Mouse (Mus musculus) midbrain, postnatal 0 days (tissue): ENCODE data around the gene Mmd2. TPM values are rescaled to one million over a fixed set of nuclear protein-coding genes. Genes with fewer than 3 reads are reported as not detected.

Source experiments
- ATAC-seq: fragments of 200-750 bp; cut with Nextera tagmentation; 2 replicates; pipeline ENCODE4 v1.8.0; 2017; ENCODE audit warnings: moderate number of reproducible peaks, mild to moderate bottlenecking, moderate TSS enrichment, moderate library complexity; ENCODE audit not compliant: low FRiP score
- DNase-seq: peaks from one replicate; pipeline ENCODE4 v3.0.0-alpha.2; 2015; ENCODE audit warnings: low spot score
- H3K27ac ChIP-seq: fragments of 300-500 bp; sonication (generic); 2 replicates; pipeline ENCODE4 v1.5.1; 2014; ENCODE audit warnings: low read depth, mild to moderate bottlenecking, low read length, mixed read lengths
- H3K27me3 ChIP-seq: fragments of 300-500 bp; sonication (generic); 2 replicates; pipeline ENCODE4 v1.6.1; 2014; ENCODE audit warnings: low read length, control low read depth, mixed read lengths; ENCODE audit not compliant: insufficient read depth
- H3K36me3 ChIP-seq: fragments of 300-500 bp; sonication (generic); 2 replicates; pipeline ENCODE4 v1.6.1; 2014; ENCODE audit warnings: low read length, control low read depth, mixed read lengths; ENCODE audit not compliant: insufficient read depth
- H3K4me1 ChIP-seq: fragments of 300-500 bp; sonication (generic); 2 replicates; pipeline ENCODE4 v1.6.1; 2014; ENCODE audit warnings: mild to moderate bottlenecking, control low read depth, antibody characterized with exemption, low read length, mixed read lengths; ENCODE audit not compliant: insufficient read depth
- H3K4me2 ChIP-seq: fragments of 300-500 bp; sonication (generic); 2 replicates; pipeline ENCODE4 v1.6.1; 2014; ENCODE audit warnings: low read depth, mild to moderate bottlenecking, low read length, mixed read lengths; ENCODE audit not compliant: poor library complexity, severe bottlenecking
- H3K4me3 ChIP-seq: fragments of 300-500 bp; sonication (generic); 2 replicates; pipeline ENCODE4 v1.5.1; 2014; ENCODE audit warnings: low read depth, mild to moderate bottlenecking, low read length, moderate library complexity
- H3K9ac ChIP-seq: fragments of 300-500 bp; sonication (generic); replicated peaks from 2 replicates; pipeline ENCODE4 v1.6.1; 2014; ENCODE audit warnings: mild to moderate bottlenecking, low read length, moderate library complexity, mixed read lengths; ENCODE audit not compliant: poor library complexity, severe bottlenecking
- H3K9me3 ChIP-seq: fragments of 300-500 bp; sonication (generic); 2 replicates; pipeline ENCODE4 v1.6.1; 2016; ENCODE audit warnings: low read length, control low read depth
- CTCF ChIP-seq: IDR thresholded peaks from 2 replicates; pipeline ENCODE4 v1.5.1; 2016; ENCODE audit warnings: antibody characterized with exemption, mild to moderate bottlenecking
- WGBS: fragments of 180-500 bp; shearing (Covaris S2); extraction: QIAGEN DNeasy Blood & Tissue Kit; methylation state at CpG from one replicate; pipeline ENCODE4 v1.1.7; 2014; 5-methylcytosine and 5-hydroxymethylcytosine counted together
- polyA plus RNA-seq: library from polyadenylated mRNA; unstranded; fragments of >200 nt; fragmentation: Nextera tagmentation; extraction: Ambion mirVana; gene quantifications from 2 replicates; pipeline ENCODE4 v1.2.1, GENCODE M21; 2015
- total RNA-seq: library from RNA; depleted of rRNA; stranded (reverse); fragments of >200 nt; gene quantifications from 2 replicates; pipeline ENCODE4 v1.2.3, GENCODE M21; 2014

The Mmd2 gene
- total and polyA plus RNA-seq, 2 experiments from 2014 or later, result 120 to 153 TPM

GRCm38 (mm10) chr5:142648162-142648561 lies 39.6 kb upstream of the Mmd2 start:
- no peak overlapping the region for H3K4me3 ChIP-seq
- no peaks in the 10 kb centered on the region for H3K36me3 ChIP-seq
- ATAC-seq (no peak), DNase-seq (peak; percentile 22)
- H3K27ac ChIP-seq, result 0 out of 2 replicates have a peak overlapping the region, but pooled peaks have one; percentile 6
- H3K9ac ChIP-seq, result no peak overlapping the region
- no peak overlapping the region for H3K4me2 ChIP-seq
- H3K27me3 ChIP-seq, result no peaks in the 10 kb centered on the region
- peaks cover 8% of the 10 kb centered on the region; the same call in 1 of the 2 replicates for H3K4me1 ChIP-seq
- H3K9me3 ChIP-seq, result peaks cover 4% of the 10 kb centered on the region; the same call in 1 of the 2 replicates
- TF ChIP-seq CTCF, result no peak
- 64% methylated on average over 7 of the region's 7 CpGs for WGBS

GRCm38 (mm10) chr5:142641331-142642051 lies 32.9 kb upstream of the Mmd2 start:
- no peak overlapping the region for H3K4me2 ChIP-seq
- no peak overlapping the region for H3K9ac ChIP-seq
- H3K36me3 ChIP-seq, result peaks cover 15% of the 10 kb centered on the region
- no peaks in the 10 kb centered on the region for H3K4me1 ChIP-seq
- WGBS, result 75% methylated on average over 6 of the region's 6 CpGs
- peaks cover 4% of the 10 kb centered on the region; the same call in 1 of the 2 replicates for H3K9me3 ChIP-seq
- TF ChIP-seq CTCF, result no peak
- no peaks in the 10 kb centered on the region for H3K27me3 ChIP-seq
- no peak for ATAC-seq
- H3K4me3 ChIP-seq, result no peak overlapping the region
- no peak for DNase-seq
- no peak overlapping the region for H3K27ac ChIP-seq

- ATAC-seq, result no peak
- no peak overlapping the region for H3K4me3 ChIP-seq
- H3K27me3 ChIP-seq, result no peaks in the 10 kb centered on the region
- no peak overlapping the region for H3K27ac ChIP-seq
- DNase-seq, result no peak
- 75% methylated on average over 5 of the region's 5 CpGs for WGBS
- H3K36me3 ChIP-seq, result peaks cover 15% of the 10 kb centered on the region
- no peak for TF ChIP-seq CTCF
- no peak overlapping the region for H3K9ac ChIP-seq
- H3K4me2 ChIP-seq, result no peak overlapping the region
- H3K9me3 ChIP-seq, result peaks cover 4% of the 10 kb centered on the region; the same call in 1 of the 2 replicates
- no peaks in the 10 kb centered on the region for H3K4me1 ChIP-seq
Observed at GRCm38 (mm10) chr5:142640088-142640487, 31.5 kb upstream of the Mmd2 start.

- Histone ChIP-seq H3K27me3 (no peaks in the 10 kb centered on the region), H3K27ac (no peak overlapping the region), H3K4me2 (no peak overlapping the region), H3K4me1 (no peaks in the 10 kb centered on the region), H3K36me3 (peaks cover 24% of the 10 kb centered on the region), H3K9ac (no peak overlapping the region), H3K4me3 (no peak overlapping the region), H3K9me3 (no peaks in the 10 kb centered on the region)
- no peak for TF ChIP-seq CTCF
- DNase-seq (no peak), ATAC-seq (no peak)
- WGBS, result 96% methylated on average over 5 of the region's 5 CpGs
Observed at GRCm38 (mm10) chr5:142637823-142638222, 29.2 kb upstream of the Mmd2 start.

GRCm38 (mm10) chr5:142630224-142630623 lies 21.6 kb upstream of the Mmd2 start:
- Histone ChIP-seq H3K4me1 (peaks cover 13% of the 10 kb centered on the region), H3K9ac (peak overlapping the region; percentile 79), H3K27ac (peak overlapping the region; percentile 72; the same call in 1 of the 2 replicates), H3K36me3 (peaks cover 9% of the 10 kb centered on the region; the same call in 1 of the 2 replicates), H3K9me3 (no peaks in the 10 kb centered on the region), H3K4me2 (peak overlapping the region; percentile 77), H3K4me3 (peak overlapping the region; percentile 97), H3K27me3 (0 out of 2 replicates have a peak, but pooled peaks cover 3% of the 10 kb centered on the region)
- 9% methylated on average over 6 of the region's 6 CpGs for WGBS
- ATAC-seq (no peak), DNase-seq (peak; percentile 59)
- no peak for TF ChIP-seq CTCF

- DNase-seq (no peak), ATAC-seq (no peak; the same call in 1 of the 2 replicates)
- no peaks in the 10 kb centered on the region for H3K9me3 ChIP-seq
- peaks cover 13% of the 10 kb centered on the region for H3K4me1 ChIP-seq
- WGBS, result under 1% methylated on average over 40 of the region's 41 CpGs
- H3K9ac ChIP-seq, result peak overlapping the region; percentile 79
- TF ChIP-seq CTCF, result no peak
- peak overlapping the region; percentile 72 for H3K27ac ChIP-seq
- peaks cover 9% of the 10 kb centered on the region; the same call in 1 of the 2 replicates for H3K36me3 ChIP-seq
- H3K4me2 ChIP-seq, result peak overlapping the region; percentile 77
- peak overlapping the region; percentile 97 for H3K4me3 ChIP-seq
- H3K27me3 ChIP-seq, result 0 out of 2 replicates have a peak, but pooled peaks cover 3% of the 10 kb centered on the region
Observed at GRCm38 (mm10) chr5:142629663-142630025, 21.0 kb upstream of the Mmd2 start.
